Mouse (Mus musculus) mouse embryonic stem cell (cell line): ENCODE results near the gene Epb41l1.

Experiments used
- in situ Hi-C, 2 experiments: fragments of 300-500 bp; cut with MboI; formaldehyde crosslinking; loops; 1 replicate in 1 of 2; 3 replicates in 1 of 2; pipeline ENCODE4 v1.14.3; 2019 to 2020; ENCODE audit warnings: low sequenced_read_pairs in 2 of 2, low pct_unique_long_range_greater_than_20kb in 1 of 2, mixed read lengths in 1 of 2; ENCODE audit not compliant: unreplicated experiment in 1 of 2

Epb41l1 gene

GRCm38 (mm10) chr2:156552421-156552820 lies 131.7 kb downstream of the Epb41l1 start:
- in situ Hi-C loops: no loop called here

- in situ Hi-C loops: no loop called here
Measured at GRCm38 (mm10) chr2:156561808-156562207, 141.1 kb downstream of the Epb41l1 start.

DNA sequence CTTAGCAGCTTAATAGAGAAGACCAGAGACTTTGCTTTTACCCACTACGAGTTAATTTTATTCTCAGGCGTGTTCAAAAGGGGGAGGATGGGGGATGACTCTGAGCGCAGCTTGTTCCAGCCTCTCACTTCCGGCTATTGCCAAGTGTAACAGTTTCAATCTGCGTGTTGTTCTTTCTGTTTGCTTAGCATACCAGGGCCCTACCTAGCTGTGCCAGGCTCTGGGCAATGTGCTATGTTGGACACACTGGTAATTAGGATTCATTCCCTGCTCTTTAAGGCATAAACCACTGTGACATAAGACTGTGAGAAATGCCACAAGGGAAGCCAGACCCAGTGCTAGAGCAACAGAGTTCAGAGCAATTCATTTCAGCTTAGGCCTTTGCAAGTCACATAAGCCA lies 142.8 kb downstream of the Epb41l1 start:
- in situ Hi-C loops: no loop called here

- in situ Hi-C loops: no loop called here
Measured at GRCm38 (mm10) chr2:156566512-156566911, 145.8 kb downstream of the Epb41l1 start.

GRCm38 (mm10) chr2:156568647-156569046 lies 147.9 kb downstream of the Epb41l1 start:
- in situ Hi-C loops: no loop called here

DNA sequence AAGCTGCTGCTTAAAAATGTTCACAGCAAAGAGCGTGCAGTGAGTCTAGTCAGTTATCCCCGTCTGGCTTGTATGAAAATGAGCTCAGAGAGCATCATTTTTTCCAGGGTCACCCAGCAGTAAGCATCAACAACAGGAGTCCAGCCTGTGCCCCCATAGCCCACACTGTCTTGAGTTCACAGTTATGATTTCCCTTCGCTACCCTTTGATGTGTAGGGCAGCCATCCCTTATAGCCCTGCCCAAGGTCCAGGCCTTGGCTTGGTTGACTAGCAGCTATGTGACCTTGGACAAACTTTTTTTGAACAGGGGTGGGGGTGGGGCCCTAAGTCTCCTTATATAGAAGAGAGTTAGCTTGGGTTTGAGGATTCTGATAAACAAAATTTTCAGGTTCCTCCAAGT lies 148.6 kb downstream of the Epb41l1 start:
- in situ Hi-C loops: no loop called here

- in situ Hi-C loops: no loop called here
Measured at GRCm38 (mm10) chr2:156571521-156571920, 150.8 kb downstream of the Epb41l1 start.

GRCm38 (mm10) chr2:156576850-156577587 lies 156.3 kb downstream of the Epb41l1 start:
- in situ Hi-C loops: no loop called here

- in situ Hi-C loops: no loop called here
Measured at GRCm38 (mm10) chr2:156580507-156580906, 159.8 kb downstream of the Epb41l1 start.

- in situ Hi-C loops: no loop called here
Measured at GRCm38 (mm10) chr2:156581244-156581643, 160.5 kb downstream of the Epb41l1 start.

DNA sequence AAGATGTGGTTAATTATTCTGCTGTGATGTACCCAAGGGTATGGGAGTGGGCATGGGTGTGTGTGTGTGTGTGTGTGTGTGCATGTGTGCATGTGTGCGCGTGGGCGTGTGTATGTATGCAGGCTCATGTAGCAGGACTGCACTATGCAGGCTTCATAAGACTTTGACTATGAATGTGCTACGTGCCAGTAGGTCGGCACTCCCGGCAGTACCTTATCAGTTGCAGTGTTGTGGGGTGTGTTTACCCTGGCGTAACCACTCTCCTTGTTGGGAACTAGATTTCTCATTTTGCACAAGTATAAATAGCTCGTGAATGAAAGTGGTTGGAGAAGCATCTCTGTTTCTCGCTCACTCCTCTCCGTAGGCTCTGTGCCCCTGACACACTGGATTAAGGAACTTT lies 162.2 kb downstream of the Epb41l1 start:
- in situ Hi-C loops: no loop called here

DNA sequence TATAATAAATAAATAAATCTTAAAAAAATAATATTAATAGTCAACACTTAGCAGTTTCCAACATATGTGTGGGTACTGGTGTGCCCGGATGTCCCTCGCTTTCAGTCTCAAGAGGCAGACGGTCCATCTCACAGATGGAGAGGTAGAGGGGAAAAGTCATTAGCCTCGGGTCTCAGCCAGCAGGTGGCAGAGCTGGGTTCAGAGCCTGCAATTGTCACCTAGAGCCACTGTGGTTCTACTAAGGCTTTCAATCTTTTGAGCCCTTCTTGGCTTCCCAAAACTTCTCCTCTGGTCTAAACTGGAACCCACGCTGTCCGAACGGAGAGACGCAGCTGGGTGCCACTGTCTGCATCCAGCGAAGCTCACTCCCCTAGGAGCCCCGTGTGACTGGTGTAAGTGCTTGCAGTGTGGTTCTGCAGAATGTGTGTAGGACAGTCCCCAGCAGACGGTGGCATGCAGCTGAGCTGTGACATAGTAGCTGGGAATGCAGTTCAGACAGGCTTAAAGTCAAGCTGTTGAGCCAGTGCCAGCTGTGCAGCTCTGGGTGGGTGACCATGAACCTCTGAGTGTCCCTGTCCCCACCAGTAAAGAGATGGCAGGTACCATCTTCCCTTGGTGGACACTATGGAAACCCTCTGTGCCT lies 163.6 kb downstream of the Epb41l1 start:
- in situ Hi-C loops: no loop called here

- in situ Hi-C loops: no loop called here
Measured at GRCm38 (mm10) chr2:156584797-156585471, 164.2 kb downstream of the Epb41l1 start.

DNA sequence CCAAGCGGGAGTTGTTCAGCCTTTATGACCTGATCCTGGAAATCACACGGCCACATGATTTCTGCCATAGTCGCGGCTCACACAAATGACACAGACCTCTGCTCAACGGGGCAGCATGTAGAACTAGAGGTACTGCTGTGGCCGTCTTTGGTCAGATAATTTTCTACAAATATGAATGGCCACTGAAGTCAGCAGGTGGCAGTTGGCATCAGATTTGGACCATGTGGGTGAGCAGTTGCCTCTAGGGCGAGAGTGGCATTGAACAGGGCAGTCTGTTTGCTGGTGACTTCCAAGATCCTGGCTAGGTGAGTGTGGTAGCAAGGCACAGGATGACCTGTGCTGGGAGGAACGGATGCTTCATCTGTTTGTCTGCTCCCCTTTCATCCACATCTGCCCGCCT lies 168.8 kb downstream of the Epb41l1 start:
- in situ Hi-C loops: no loop called here
